Mouse (Mus musculus): ENCODE measurements around the gene Slc5a5.

DNA sequence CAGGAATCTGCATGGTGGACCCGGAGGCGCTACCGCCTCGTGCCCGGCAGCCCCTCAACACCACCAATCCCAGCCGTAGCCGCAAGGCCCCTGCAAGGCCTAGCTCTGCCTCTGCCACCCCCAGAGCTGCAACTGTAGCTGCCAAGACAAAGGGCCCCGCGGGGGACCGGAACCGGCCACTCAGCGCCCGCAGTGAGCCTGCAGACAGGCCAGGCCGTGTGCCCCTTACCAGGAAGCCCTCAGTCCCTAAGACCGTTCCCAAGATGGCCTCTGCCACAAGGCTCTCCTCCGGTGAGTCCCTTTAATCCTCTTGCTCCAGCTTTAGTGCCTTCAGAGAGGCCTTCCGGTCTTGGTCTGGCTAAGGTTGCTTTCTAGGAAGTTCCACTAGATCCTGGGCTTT is 22.1 kb upstream of the Slc5a5 start:
- TF ChIP-seq POLR2A (IDR thresholded peaks at IDR 0.05; ENCODE audit: insufficient read depth, low read depth, low read length) = no peak
- no peak for TF ChIP-seq EP300 (IDR thresholded peaks at IDR 0.05; ENCODE audit: insufficient read depth, low read depth, low read length)

All from heart, adult 2 months (tissue).